Mouse (Mus musculus) stomach, embryonic 15.5 days (tissue): ENCODE measurements around the gene Usmg5. TPM values are rescaled to one million over a fixed set of nuclear protein-coding genes. Genes with fewer than 3 reads are reported as not detected.
"Not testable (repeated sequence)": the region's sequence is repeated elsewhere in the genome, so short reads cannot be mapped to it uniquely, and the experiment has no call there.

ENCODE experiments used
- ATAC-seq: fragments of 200-750 bp; cut with Nextera tagmentation; 2 replicates; pipeline ENCODE4 v1.8.0; 2017; ENCODE audit warnings: low read depth, moderate number of reproducible peaks, moderate TSS enrichment; ENCODE audit not compliant: insufficient read depth, low FRiP score
- H3K27ac ChIP-seq: fragments of 300-500 bp; sonication (generic); 2 replicates; pipeline ENCODE4 v1.5.1; 2015; ENCODE audit warnings: mild to moderate bottlenecking, inconsistent platforms
- H3K27me3 ChIP-seq: fragments of 300-500 bp; sonication (generic); replicated peaks from 2 replicates; pipeline ENCODE4 v1.6.1; 2015; ENCODE audit warnings: inconsistent platforms
- H3K36me3 ChIP-seq: fragments of 300-500 bp; sonication (generic); 2 replicates; pipeline ENCODE4 v1.6.1; 2015; ENCODE audit warnings: inconsistent platforms
- H3K4me1 ChIP-seq: fragments of 300-500 bp; sonication (generic); 2 replicates; pipeline ENCODE4 v1.6.1; 2015; ENCODE audit warnings: inconsistent platforms
- H3K4me2 ChIP-seq: fragments of 300-500 bp; sonication (generic); 2 replicates; pipeline ENCODE4 v1.6.1; 2015; ENCODE audit warnings: mild to moderate bottlenecking, inconsistent platforms
- H3K4me3 ChIP-seq: fragments of 300-500 bp; sonication (generic); replicated peaks from 2 replicates; pipeline ENCODE4 v1.5.1; 2015; ENCODE audit warnings: inconsistent platforms
- H3K9ac ChIP-seq: fragments of 300-500 bp; sonication (generic); 2 replicates; pipeline ENCODE4 v1.6.1; 2015; ENCODE audit warnings: inconsistent platforms
- H3K9me3 ChIP-seq: fragments of 300-500 bp; sonication (generic); 2 replicates; pipeline ENCODE4 v1.6.1; 2016; ENCODE audit warnings: inconsistent platforms
- WGBS: fragments of 180-500 bp; shearing (Covaris S2); methylation state at CpG from one replicate; pipeline ENCODE4 v1.1.7; 2015; 5-methylcytosine and 5-hydroxymethylcytosine counted together
- polyA plus RNA-seq: library from polyadenylated mRNA; unstranded; fragments of >200 nt; fragmentation: Nextera tagmentation; extraction: Ambion mirVana; gene quantifications from 2 replicates; pipeline ENCODE4 v1.2.1, GENCODE M21; 2015

Gene Usmg5
- polyA plus RNA-seq, result 1,167 and 1,215 TPM in 2 replicates

DNA sequence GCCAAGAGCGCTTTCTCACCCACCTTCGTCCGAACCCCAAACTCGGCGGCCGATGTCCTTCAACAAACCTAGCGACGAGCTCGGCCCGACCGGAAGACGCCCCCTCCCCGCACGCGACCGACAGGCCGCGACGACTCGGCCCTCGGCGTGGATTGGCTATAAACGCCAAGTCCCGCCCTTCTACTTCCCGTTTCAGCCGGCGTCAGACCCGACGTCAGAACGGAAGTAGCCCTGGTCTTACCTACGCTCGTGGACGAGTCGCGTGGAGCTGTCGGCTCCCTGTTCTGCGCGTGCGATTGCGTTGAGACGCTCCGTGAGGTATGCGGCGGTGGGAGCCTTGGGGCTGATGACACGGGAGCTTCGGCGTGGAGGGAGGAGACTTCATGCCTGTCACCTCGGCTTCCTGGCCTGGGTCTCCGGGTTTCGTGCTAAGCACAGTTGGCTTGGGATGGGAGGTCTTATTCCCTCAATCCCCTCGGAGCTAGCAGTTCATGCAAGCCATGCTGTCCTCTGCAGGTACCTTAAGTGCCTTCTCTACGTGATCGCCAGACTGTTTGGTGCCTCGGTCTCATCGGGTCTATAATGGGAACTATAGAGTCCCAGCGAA is at the start of gene Usmg5, which contains the start of gene Pdcd11:
Gene Usmg5 (minus strand): TSS at position 98 of the 607 bp plus-strand sequence.
Gene Pdcd11 (plus strand): TSS at position 219 of the 607 bp plus-strand sequence.
- H3K9ac ChIP-seq, result peak within 1 kb of the TSS; percentile 94
- peak within 1 kb of the TSS; percentile 55 for H3K4me2 ChIP-seq
- peak; percentile 99 for ATAC-seq
- peaks cover 7% of the 10 kb centered on the region; the same call in 1 of the 2 replicates for H3K4me1 ChIP-seq
- under 1% methylated on average over 56 of the region's 56 CpGs for WGBS
- no peaks in the 10 kb centered on the region for H3K27me3 ChIP-seq
- H3K9me3 ChIP-seq, result no peaks in the 10 kb centered on the region
- H3K27ac ChIP-seq, result peak within 1 kb of the TSS; percentile 81
- peak within 1 kb of the TSS; percentile 90 for H3K4me3 ChIP-seq
- peaks cover 9% of the 10 kb centered on the region; the same call in 1 of the 2 replicates for H3K36me3 ChIP-seq

DNA sequence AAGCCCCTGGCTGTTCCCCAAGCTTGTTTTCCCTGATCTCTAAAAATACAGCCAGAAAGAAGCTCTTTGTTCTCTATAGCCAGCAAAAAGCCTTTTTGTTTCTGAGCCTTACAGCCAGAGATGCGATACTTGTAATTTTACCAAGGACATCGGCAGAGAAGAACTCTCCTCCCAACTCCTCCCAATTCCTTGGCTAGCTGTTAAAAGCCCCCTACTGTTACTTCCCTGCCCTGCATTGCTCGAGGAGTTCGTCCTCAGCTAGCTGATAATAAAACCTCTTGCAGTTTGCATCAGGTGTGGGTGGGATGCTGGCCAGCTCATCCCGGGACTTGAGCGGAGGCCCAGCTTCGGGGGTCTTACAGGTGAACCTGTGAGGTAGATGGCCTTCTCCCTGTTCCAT is 49.2 kb upstream of the Usmg5 start:
- 29% methylated on average over 7 of the region's 7 CpGs for WGBS
- H3K4me3 ChIP-seq, ATAC-seq, H3K27ac ChIP-seq, H3K4me2 ChIP-seq, H3K36me3 ChIP-seq, H3K9me3 ChIP-seq, H3K27me3 ChIP-seq, H3K9ac ChIP-seq: not testable (repeated sequence)
- H3K4me1 ChIP-seq, result peaks cover 18% of the 10 kb centered on the region

DNA sequence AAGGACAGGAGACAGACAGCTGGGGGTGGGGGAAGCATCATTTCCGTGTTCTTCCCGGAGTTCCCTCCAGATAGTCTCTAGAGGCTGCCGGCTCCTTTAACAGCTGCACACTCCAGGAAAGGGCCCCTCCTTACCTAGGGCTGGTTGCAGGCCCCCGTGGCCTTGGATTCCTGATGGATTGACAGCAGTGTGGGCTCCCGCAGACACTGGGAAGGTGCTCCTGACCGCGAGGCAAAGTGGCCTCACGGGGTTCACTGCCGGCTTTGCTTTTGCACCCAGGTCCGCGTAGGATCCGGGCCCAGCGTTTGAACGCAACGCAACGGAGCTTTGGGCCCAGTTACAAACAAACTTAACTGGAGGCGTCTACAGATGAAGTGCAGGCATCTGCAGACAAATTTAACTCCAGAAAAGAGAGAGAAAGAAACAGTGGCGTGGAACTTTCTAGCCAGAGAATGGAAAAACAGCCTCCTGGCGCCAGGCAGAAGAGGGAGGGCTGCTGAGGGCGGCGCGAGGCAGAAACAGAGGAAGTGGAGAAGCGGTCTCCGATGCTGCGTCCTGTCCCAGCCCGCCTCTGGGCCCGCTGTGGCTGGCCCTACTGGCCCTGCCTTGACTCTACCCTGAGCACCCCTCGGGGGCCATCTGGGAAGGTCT is 47.4 kb upstream of the Usmg5 start, which contains the start of gene Calhm2:
Gene Calhm2 (minus strand): TSS at position 524 of the 651 bp plus-strand sequence.
- 1% methylated on average over 28 of the region's 28 CpGs for WGBS
- peaks cover 18% of the 10 kb centered on the region for H3K4me1 ChIP-seq
- peak; percentile 54; the same call in 1 of the 2 replicates for ATAC-seq
- H3K36me3 ChIP-seq, result peaks cover 11% of the 10 kb centered on the region; the same call in 1 of the 2 replicates
- H3K27me3 ChIP-seq, result no peaks in the 10 kb centered on the region
- peak within 1 kb of the TSS; percentile 93 for H3K27ac ChIP-seq
- peak within 1 kb of the TSS; percentile 50 for H3K4me3 ChIP-seq
- H3K9me3 ChIP-seq, result no peaks in the 10 kb centered on the region
- peak within 1 kb of the TSS; percentile 77 for H3K4me2 ChIP-seq
- peak within 1 kb of the TSS; percentile 40 for H3K9ac ChIP-seq

DNA sequence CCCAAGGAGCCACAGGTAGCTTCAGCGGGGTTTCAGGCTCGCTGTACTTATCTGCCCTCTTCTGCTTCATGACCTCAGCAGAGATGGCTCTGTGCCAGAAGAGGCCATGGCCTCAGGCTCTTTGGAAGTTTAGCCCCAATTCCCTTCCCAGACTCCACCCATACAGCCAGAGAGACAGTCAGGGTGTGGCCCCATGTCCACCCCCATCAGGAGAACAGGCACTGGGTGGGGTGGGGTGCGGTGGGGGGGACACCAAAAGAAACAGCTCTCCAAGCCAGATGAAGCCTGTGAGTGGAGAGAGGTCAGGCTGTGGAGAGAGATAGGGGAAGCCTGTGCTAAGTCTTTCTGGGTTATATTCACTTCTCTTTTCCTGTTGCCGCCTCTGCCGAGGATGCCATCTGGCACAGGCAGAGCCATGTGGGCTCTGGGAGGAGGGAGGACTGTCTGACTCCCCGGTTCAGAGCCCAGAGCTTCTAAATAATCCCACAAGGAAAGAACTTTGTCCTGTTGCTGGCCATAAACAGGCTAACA is 46.7 kb upstream of the Usmg5 start:
- peak overlapping the region; percentile 77 for H3K4me2 ChIP-seq
- H3K27ac ChIP-seq, result peak overlapping the region; percentile 93
- peaks cover 18% of the 10 kb centered on the region for H3K36me3 ChIP-seq
- H3K4me3 ChIP-seq, result peak overlapping the region; percentile 50
- H3K9ac ChIP-seq, result peak overlapping the region; percentile 40; the same call in 1 of the 2 replicates
- no peaks in the 10 kb centered on the region for H3K9me3 ChIP-seq
- whole genome bisulfite sequencing, result 26% methylated on average over 6 of the region's 6 CpGs
- no peaks in the 10 kb centered on the region for H3K27me3 ChIP-seq
- peak; percentile 34; the same call in 1 of the 2 replicates for ATAC-seq
- H3K4me1 ChIP-seq, result peaks cover 18% of the 10 kb centered on the region

DNA sequence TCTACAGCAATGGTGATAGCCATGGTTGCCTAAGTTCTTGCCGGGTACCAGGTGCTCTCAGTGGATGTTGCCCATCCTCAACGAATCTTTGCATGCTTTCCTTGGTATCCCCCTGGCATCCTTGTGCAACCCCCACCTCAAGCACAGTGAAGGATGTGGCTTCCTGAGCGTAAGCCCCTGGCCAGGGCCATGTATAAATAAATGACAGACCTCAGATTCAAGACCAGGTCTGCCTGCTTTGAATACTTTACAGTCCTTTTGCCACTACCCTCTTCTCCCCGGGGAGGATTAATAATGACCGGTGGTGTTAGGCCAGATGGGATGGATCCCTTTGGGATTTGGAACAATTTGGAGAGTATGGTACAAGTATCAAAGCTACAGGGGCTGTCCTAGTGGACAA is 45.7 kb upstream of the Usmg5 start:
- Histone ChIP-seq H3K4me3 (no peak overlapping the region), H3K9ac (no peak overlapping the region), H3K27ac (no peak overlapping the region), H3K27me3 (no peaks in the 10 kb centered on the region), H3K4me1 (peaks cover 18% of the 10 kb centered on the region), H3K4me2 (no peak overlapping the region), H3K9me3 (no peaks in the 10 kb centered on the region), H3K36me3 (peaks cover 23% of the 10 kb centered on the region)
- no peak for ATAC-seq
- 87% methylated on average over 5 of the region's 5 CpGs for WGBS

DNA sequence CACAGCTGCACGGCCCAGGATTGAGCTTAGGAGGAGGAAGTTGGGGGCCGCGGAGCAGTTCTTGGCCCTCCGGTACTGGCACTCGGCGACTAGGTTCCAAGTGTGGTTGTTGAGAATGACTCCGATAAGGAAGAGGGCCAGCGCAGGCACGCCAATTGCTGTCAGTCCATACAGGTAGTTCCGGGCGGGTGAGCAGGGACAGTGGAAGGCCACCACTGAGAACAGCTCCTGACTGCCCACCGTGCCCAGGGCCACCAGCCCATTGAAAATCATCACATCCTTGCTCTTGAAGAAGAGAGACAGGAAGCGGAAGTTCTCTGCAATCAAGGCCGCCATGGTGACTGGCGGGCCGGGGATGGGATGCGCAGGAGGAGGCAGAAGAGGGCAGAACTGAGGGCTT is 45.1 kb upstream of the Usmg5 start:
- Histone ChIP-seq H3K9ac (no peak overlapping the region), H3K36me3 (peaks cover 26% of the 10 kb centered on the region), H3K4me3 (no peak overlapping the region), H3K4me2 (no peak overlapping the region), H3K27me3 (no peaks in the 10 kb centered on the region), H3K4me1 (peaks cover 18% of the 10 kb centered on the region), H3K9me3 (no peaks in the 10 kb centered on the region), H3K27ac (no peak overlapping the region)
- WGBS, result 94% methylated on average over 17 of the region's 17 CpGs
- no peak for ATAC-seq

DNA sequence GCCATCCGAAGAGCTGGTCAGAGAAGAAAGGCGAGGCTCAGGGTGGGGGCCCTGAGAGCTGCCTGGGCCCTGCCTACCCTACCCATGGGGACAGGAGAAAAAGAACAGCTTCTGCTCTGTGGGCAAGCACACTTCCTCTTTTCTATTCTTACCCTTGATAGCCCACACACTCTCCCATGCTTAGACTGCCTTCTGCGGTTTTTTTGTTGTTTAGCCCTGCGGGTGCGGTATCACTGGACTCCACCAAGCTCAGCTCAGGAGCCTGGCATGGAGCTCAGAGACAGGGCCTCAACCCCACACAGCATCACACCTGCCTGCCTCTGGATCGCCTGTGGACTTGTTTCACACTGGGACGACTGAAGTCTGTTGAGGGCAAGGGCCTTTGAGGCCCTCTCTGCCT is 42.7 kb upstream of the Usmg5 start:
- Histone ChIP-seq H3K4me3 (no peak overlapping the region), H3K4me1 (peaks cover 11% of the 10 kb centered on the region), H3K36me3 (peaks cover 49% of the 10 kb centered on the region), H3K9ac (no peak overlapping the region), H3K27ac (no peak overlapping the region), H3K4me2 (no peak overlapping the region), H3K9me3 (no peaks in the 10 kb centered on the region), H3K27me3 (no peaks in the 10 kb centered on the region)
- 86% methylated on average over 7 of the region's 7 CpGs for WGBS
- ATAC-seq, result no peak

DNA sequence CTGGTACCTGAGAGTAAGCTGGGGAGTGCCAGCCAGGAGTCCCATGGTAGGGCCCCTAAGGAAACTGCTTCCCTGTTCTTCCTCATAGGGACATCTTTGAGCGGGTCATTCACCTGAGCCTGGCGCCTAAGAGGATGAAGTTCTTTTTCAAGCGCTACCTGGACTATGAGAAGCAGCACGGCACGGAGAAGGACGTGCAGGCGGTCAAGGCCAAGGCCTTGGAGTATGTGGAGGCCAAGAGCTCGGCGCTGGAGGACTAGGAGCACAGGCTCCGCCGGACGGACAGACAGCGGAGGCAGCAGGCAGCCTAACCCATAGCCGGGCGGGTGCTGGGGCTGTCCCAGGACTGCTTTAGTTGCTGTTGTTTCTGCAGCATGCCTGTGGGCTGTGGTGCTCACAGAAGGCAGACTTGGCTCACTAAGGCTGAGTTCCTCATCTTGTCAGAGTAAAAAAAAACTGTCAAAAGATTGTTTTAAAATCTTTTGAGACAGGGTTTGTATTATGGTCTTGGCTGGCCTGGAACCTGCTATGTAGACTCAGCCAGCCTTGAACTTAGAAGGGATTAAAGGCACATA is 40.2 kb upstream of the Usmg5 start:
- no peaks in the 10 kb centered on the region for H3K9me3 ChIP-seq
- WGBS, result 94% methylated on average over 15 of the region's 15 CpGs
- H3K36me3 ChIP-seq, result peaks cover 65% of the 10 kb centered on the region
- no peaks in the 10 kb centered on the region for H3K27me3 ChIP-seq
- H3K4me3 ChIP-seq, result no peak overlapping the region
- no peak overlapping the region for H3K27ac ChIP-seq
- ATAC-seq, result no peak
- H3K4me1 ChIP-seq, result no peaks in the 10 kb centered on the region
- H3K9ac ChIP-seq, result no peak overlapping the region
- no peak overlapping the region for H3K4me2 ChIP-seq

DNA sequence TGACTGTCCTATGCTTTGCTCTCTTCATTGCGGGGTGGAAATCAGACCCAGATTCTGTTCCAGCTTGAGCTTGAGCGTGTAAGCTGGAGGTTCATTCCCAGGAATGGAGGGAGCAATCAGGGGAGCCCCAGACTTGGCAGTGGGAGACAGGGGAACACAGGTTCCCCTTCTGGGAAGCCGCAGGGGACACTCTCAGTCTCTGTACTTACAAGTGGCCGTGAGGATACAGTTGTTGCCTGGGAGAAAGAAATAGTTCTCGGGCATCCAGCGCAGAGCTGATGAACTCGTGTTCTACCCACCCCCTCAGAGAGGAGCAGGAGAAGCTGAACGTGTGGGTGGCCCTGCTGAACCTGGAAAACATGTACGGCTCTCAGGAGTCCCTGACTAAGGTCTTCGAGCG is 38.4 kb upstream of the Usmg5 start:
- H3K27me3 ChIP-seq, result no peaks in the 10 kb centered on the region
- no peak for ATAC-seq
- H3K4me2 ChIP-seq, result no peak overlapping the region
- no peaks in the 10 kb centered on the region for H3K4me1 ChIP-seq
- no peak overlapping the region for H3K4me3 ChIP-seq
- WGBS, result 91% methylated on average over 11 of the region's 11 CpGs
- no peak overlapping the region for H3K9ac ChIP-seq
- no peak overlapping the region for H3K27ac ChIP-seq
- H3K9me3 ChIP-seq, result no peaks in the 10 kb centered on the region
- peaks cover 67% of the 10 kb centered on the region for H3K36me3 ChIP-seq

DNA sequence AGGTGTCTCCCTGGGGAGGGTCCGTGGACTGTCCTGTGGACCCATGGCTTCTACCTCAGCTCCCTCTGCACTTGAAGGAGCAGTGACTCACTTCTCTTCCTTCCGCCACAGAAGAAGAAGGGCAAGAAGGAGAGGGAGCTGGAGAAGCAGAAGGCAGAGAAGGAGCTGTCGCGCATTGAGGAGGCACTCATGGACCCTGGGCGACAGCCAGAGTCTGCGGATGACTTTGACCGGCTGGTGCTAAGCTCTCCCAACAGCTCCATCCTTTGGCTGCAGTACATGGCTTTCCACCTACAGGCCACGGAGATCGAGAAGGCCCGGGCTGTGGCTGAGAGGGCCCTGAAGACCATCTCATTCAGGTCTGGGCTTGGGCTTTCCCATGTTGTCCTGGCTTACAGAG is 37.7 kb upstream of the Usmg5 start:
- H3K27ac ChIP-seq, result no peak overlapping the region
- whole genome bisulfite sequencing, result 92% methylated on average over 10 of the region's 10 CpGs

DNA sequence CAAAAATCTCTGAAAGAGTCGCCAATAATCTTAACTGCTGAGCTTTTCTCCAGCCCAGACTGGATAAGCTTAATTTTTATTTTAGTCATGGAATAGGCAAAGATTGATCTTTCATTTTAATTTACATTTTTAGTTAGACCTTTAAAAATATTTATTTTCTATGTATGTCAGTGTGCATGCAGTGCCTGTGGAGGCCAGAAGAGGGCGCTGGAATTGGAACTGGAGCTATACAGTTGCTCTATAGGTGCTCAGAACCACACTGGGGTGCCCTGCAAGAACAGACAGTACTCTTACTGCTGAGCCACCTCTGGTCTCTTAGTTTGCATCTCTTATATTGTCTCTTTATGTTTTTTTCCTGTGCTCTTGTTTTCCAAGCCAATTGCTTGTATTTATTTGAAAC is 32.4 kb upstream of the Usmg5 start:
- Histone ChIP-seq H3K9ac (no peak overlapping the region), H3K4me1 (no peaks in the 10 kb centered on the region), H3K4me2 (no peak overlapping the region), H3K27ac (no peak overlapping the region), H3K9me3 (no peaks in the 10 kb centered on the region), H3K36me3 (peaks cover 40% of the 10 kb centered on the region), H3K4me3 (no peak overlapping the region), H3K27me3 (no peaks in the 10 kb centered on the region)
- ATAC-seq, result no peak
- WGBS, result 22% methylated on average over 2 of the region's 2 CpGs

More for the DNA sequence above, 37.7 kb upstream of the Usmg5 start:
- Histone ChIP-seq H3K9ac (no peak overlapping the region), H3K4me1 (no peaks in the 10 kb centered on the region), H3K4me2 (no peak overlapping the region), H3K36me3 (peaks cover 64% of the 10 kb centered on the region), H3K4me3 (no peak overlapping the region), H3K27me3 (no peaks in the 10 kb centered on the region), H3K9me3 (no peaks in the 10 kb centered on the region)
- ATAC-seq, result no peak

DNA sequence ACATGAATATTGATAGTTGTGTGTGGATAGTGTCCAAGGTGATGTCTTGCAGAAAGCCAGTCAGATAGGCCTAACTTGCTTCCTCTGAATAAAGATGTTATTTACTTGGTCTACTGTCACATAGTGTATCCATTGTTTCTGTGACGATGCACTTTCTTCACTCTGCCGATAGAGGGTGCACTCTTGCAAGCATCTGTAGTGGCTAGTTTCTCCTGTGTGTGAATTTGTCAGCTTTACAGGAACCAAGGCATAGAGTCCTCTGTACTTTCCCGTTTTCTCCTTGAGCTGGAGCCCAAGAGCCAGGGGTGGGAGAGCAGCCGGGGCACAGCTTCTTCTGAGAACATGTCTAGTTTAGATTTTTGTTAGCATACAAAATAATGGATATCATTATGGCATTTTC is 30.6 kb upstream of the Usmg5 start:
- H3K27ac ChIP-seq, result no peak overlapping the region

More for the DNA sequence above, 30.6 kb upstream of the Usmg5 start:
- no peak for ATAC-seq
- 43% methylated on average over 4 of the region's 4 CpGs for WGBS
- Histone ChIP-seq H3K9ac (no peak overlapping the region), H3K4me1 (no peaks in the 10 kb centered on the region), H3K36me3 (peaks cover 33% of the 10 kb centered on the region), H3K9me3 (no peaks in the 10 kb centered on the region), H3K4me2 (no peak overlapping the region), H3K4me3 (no peak overlapping the region), H3K27me3 (no peaks in the 10 kb centered on the region)
